7 mouse cellular contexts compared by ENCODE assay signal in genomic region chr8:122573176-122573575, GRCm38 (mm10). TPM values are rescaled to one million over a fixed set of nuclear protein-coding genes. Genes with fewer than 3 reads are reported as not detected.
A peak's percentile ranks its signal among the peaks of the same experiment; 100 is the strongest.
DNase-seq lines count a peak whose midpoint lies in the region; ATAC-seq and TF ChIP-seq lines count a peak whose summit lies in the region.
"Not testable (repeated sequence)": the region's sequence is repeated elsewhere in the genome, so short reads cannot be mapped to it uniquely, and the experiment has no call there.

No protein-coding gene starts in this region.

- dilution Hi-C loops in CH12.LX (cut with MboI; ENCODE audit: extremely low pct_ligation_motif_present, extremely low pct_unique_long_range_greater_than_20kb, low sequenced_read_pairs), result not testable (repeated sequence)

- WGBS in forebrain, embryonic 11.5 days, result 40% methylated on average over 4 of the region's 4 CpGs
- WGBS in hindbrain, postnatal 0 days, result 10% methylated on average over 4 of the region's 4 CpGs
- WGBS in limb, embryonic 12.5 days, result 52% methylated on average over 4 of the region's 4 CpGs
- 60% methylated on average over 4 of the region's 4 CpGs for WGBS in liver, postnatal 0 days (ENCODE audit: insufficient replicate concordance)
- 19% methylated on average over 4 of the region's 4 CpGs for WGBS in midbrain, postnatal 0 days

- TF ChIP-seq EP300 in CH12.LX (IDR thresholded peaks at IDR 0.05; ENCODE audit: low read length); liver, postnatal 0 days (IDR thresholded peaks at IDR 0.05; ENCODE audit: low read depth): not testable (repeated sequence)

- TF ChIP-seq RAD21 in CH12.LX (IDR thresholded peaks at IDR 0.05; ENCODE audit: low read depth, low read length), result not testable (repeated sequence)

- H3K4me3 ChIP-seq in CH12.LX (replicated peaks in 1 of 3; ENCODE audit: low read depth in 2 of 3, low read length in 2 of 3, poor library complexity in 1 of 3); forebrain, embryonic 11.5 days (ENCODE audit: low read depth, low read length); hindbrain, postnatal 0 days (ENCODE audit: low read length); limb, embryonic 12.5 days (replicated peaks); liver, postnatal 0 days (ENCODE audit: low read depth, low read length); midbrain, postnatal 0 days (ENCODE audit: low read depth, low read length): not testable (repeated sequence)

- not testable (repeated sequence) for H3K9ac ChIP-seq in CH12.LX (ENCODE audit: insufficient read depth, low read depth); forebrain, embryonic 11.5 days (ENCODE audit: low read length); hindbrain, postnatal 0 days (replicated peaks; ENCODE audit: low read length); limb, embryonic 12.5 days (replicated peaks); midbrain, postnatal 0 days (replicated peaks; ENCODE audit: low read length, poor library complexity, severe bottlenecking)
- H3K9ac ChIP-seq in liver, postnatal 0 days (replicated peaks), result 0 out of 2 replicates have a peak overlapping the region, but pooled peaks have one; percentile 4

- DNase-seq in CH12.LX (ENCODE audit: extremely low read depth); forebrain, embryonic 11.5 days (ENCODE audit: low spot score); liver, postnatal 0 days: not testable (repeated sequence)
- DNase-seq in R1 (ENCODE audit: low read depth, low spot score), result peak; percentile 61
- DNase-seq in hindbrain, postnatal 0 days (ENCODE audit: low spot score), result peak; percentile 37
- DNase-seq in midbrain, postnatal 0 days (ENCODE audit: low spot score), result peak; percentile 51

- not testable (repeated sequence) for H3K9me3 ChIP-seq in CH12.LX (replicated peaks; ENCODE audit: low read length); forebrain, embryonic 11.5 days (ENCODE audit: control insufficient read depth, low read length); hindbrain, postnatal 0 days (ENCODE audit: low read length); limb, embryonic 12.5 days; liver, postnatal 0 days (ENCODE audit: low read length); midbrain, postnatal 0 days (ENCODE audit: low read length)

- peaks cover 20 to 52% of the 10 kb centered on the region in 2 experiments for H3K4me1 ChIP-seq in CH12.LX (ENCODE audit: control insufficient read depth in 1 of 2, insufficient read depth in 2 of 2)
- peaks cover 24% of the 10 kb centered on the region; the same call in 1 of the 2 replicates for H3K4me1 ChIP-seq in forebrain, embryonic 11.5 days (replicated peaks; ENCODE audit: control insufficient read depth, insufficient read depth, low read length)
- peaks cover 24% of the 10 kb centered on the region for H3K4me1 ChIP-seq in hindbrain, postnatal 0 days (ENCODE audit: insufficient read depth, low read length)
- peaks cover 45% of the 10 kb centered on the region for H3K4me1 ChIP-seq in limb, embryonic 12.5 days (replicated peaks)
- H3K4me1 ChIP-seq in liver, postnatal 0 days (ENCODE audit: insufficient read depth), result peaks cover 31% of the 10 kb centered on the region
- H3K4me1 ChIP-seq in midbrain, postnatal 0 days (ENCODE audit: insufficient read depth, low read length), result peaks cover 22% of the 10 kb centered on the region

- H3K36me3 ChIP-seq in CH12.LX (replicated peaks in 1 of 2; ENCODE audit: control insufficient read depth in 1 of 2, insufficient read depth in 1 of 2, low read length in 1 of 2), result peaks cover 42 to 73% of the 10 kb centered on the region in 2 experiments
- H3K36me3 ChIP-seq in forebrain, embryonic 11.5 days (ENCODE audit: control insufficient read depth, insufficient read depth, low read length), result peaks cover 24% of the 10 kb centered on the region
- not testable (repeated sequence) for H3K36me3 ChIP-seq in hindbrain, postnatal 0 days (ENCODE audit: insufficient read depth, low read length); midbrain, postnatal 0 days (ENCODE audit: insufficient read depth, low read length)
- peaks cover 63% of the 10 kb centered on the region for H3K36me3 ChIP-seq in limb, embryonic 12.5 days
- H3K36me3 ChIP-seq in liver, postnatal 0 days (replicated peaks; ENCODE audit: insufficient read depth, low read length), result peaks cover 37% of the 10 kb centered on the region

- not testable (repeated sequence) for TF ChIP-seq CTCF in CH12.LX (conservative IDR thresholded peaks at IDR 0.05 in 1 of 2, IDR thresholded peaks at IDR 0.05 in 1 of 2; ENCODE audit: low read depth in 2 of 2, low read length in 2 of 2); hindbrain, postnatal 0 days (IDR thresholded peaks at IDR 0.05; ENCODE audit: low read depth); liver, postnatal 0 days (IDR thresholded peaks at IDR 0.05; ENCODE audit: low read depth); midbrain, postnatal 0 days (IDR thresholded peaks at IDR 0.05)

- H3K4me2 ChIP-seq in CH12.LX (ENCODE audit: insufficient read depth, low read depth, poor library complexity, severe bottlenecking); forebrain, embryonic 11.5 days (ENCODE audit: low read depth, low read length, severe bottlenecking); hindbrain, postnatal 0 days (ENCODE audit: low read depth, low read length); limb, embryonic 12.5 days; liver, postnatal 0 days (ENCODE audit: low read depth, low read length); midbrain, postnatal 0 days (ENCODE audit: low read depth, low read length, poor library complexity, severe bottlenecking): not testable (repeated sequence)

- H3K27ac ChIP-seq in CH12.LX (ENCODE audit: insufficient read depth, low read depth); hindbrain, postnatal 0 days; midbrain, postnatal 0 days (ENCODE audit: low read depth, low read length): not testable (repeated sequence)
- 0 out of 2 replicates have a peak overlapping the region, but pooled peaks have one; percentile 12 for H3K27ac ChIP-seq in forebrain, embryonic 11.5 days (ENCODE audit: low read depth, low read length)
- H3K27ac ChIP-seq in limb, embryonic 12.5 days, result 0 out of 2 replicates have a peak overlapping the region, but pooled peaks have one; percentile 13
- H3K27ac ChIP-seq in liver, postnatal 0 days (ENCODE audit: low read depth), result peak overlapping the region; percentile 84; the same call in 1 of the 2 replicates

- not testable (repeated sequence) for ATAC-seq in forebrain, embryonic 11.5 days (replicated peaks; ENCODE audit: low FRiP score); hindbrain, postnatal 0 days; limb, embryonic 12.5 days (ENCODE audit: insufficient number of reproducible peaks, insufficient read depth, low FRiP score, low TSS enrichment, low read depth); liver, postnatal 0 days; midbrain, postnatal 0 days (ENCODE audit: low FRiP score)

- in situ Hi-C loops in CH12.LX (cut with MboI; ENCODE audit: low pct_ligation_motif_present, low pct_unique_long_range_greater_than_20kb, low sequenced_read_pairs), result not testable (repeated sequence)

- not testable (repeated sequence) for H3K27me3 ChIP-seq in CH12.LX (replicated peaks); forebrain, embryonic 11.5 days (ENCODE audit: control insufficient read depth, insufficient read depth, low read length); hindbrain, postnatal 0 days (ENCODE audit: insufficient read depth, low read length); limb, embryonic 12.5 days; liver, postnatal 0 days (ENCODE audit: insufficient read depth, low read length); midbrain, postnatal 0 days (ENCODE audit: insufficient read depth, low read length)

- not testable (repeated sequence) for TF ChIP-seq POLR2A in CH12.LX (IDR thresholded peaks at IDR 0.05; ENCODE audit: low read depth, low read length)

- H3K79me2 ChIP-seq in CH12.LX (replicated peaks; ENCODE audit: control insufficient read depth, extremely low read depth, insufficient read depth, poor library complexity, severe bottlenecking), result peaks cover 30% of the 10 kb centered on the region

RNA-seq across cellular contexts. Expression of gene Aprt, which starts 3.5 kb away (rescaled TPM):
- total RNA-seq in CH12.LX (2012; rRNA removed) (524 and 653 TPM in 2 replicates), CH12.LX (2014; rRNA removed) (453 and 516 TPM in 2 replicates)
- 543 and 561 TPM in 2 replicates for polyA plus RNA-seq in CH12.LX (2012; ENCODE audit: insufficient read length, low read depth)
- 235 and 251 TPM in 2 replicates for polyA plus RNA-seq in forebrain, embryonic 11.5 days (2014; fragmentation: Nextera tagmentation; extraction: Ambion mirVana)
- total RNA-seq in hindbrain, postnatal 0 days (2014; rRNA removed), result 113 and 123 TPM in 2 replicates
- polyA plus RNA-seq in hindbrain, postnatal 0 days (2015; fragmentation: Nextera tagmentation; extraction: Ambion mirVana), result 183 and 189 TPM in 2 replicates
- polyA plus RNA-seq in limb, embryonic 12.5 days (2016; fragmentation: Nextera tagmentation; extraction: Ambion mirVana), result 299 and 305 TPM in 2 replicates
- polyA plus RNA-seq in liver, postnatal 0 days (2015; fragmentation: Nextera tagmentation; extraction: Ambion mirVana), result 223 and 249 TPM in 2 replicates
- 83.9 and 97.2 TPM in 2 replicates for total RNA-seq in midbrain, postnatal 0 days (2014; rRNA removed)
- 157 and 170 TPM in 2 replicates for polyA plus RNA-seq in midbrain, postnatal 0 days (2015; fragmentation: Nextera tagmentation; extraction: Ambion mirVana)

RNA-seq across cellular contexts. Expression of gene Cdt1, which starts 5.4 kb away (rescaled TPM):
- total RNA-seq in CH12.LX (2012; rRNA removed), result 50.0 and 53.7 TPM in 2 replicates
- total RNA-seq in CH12.LX (2014; rRNA removed), result 46.0 and 54.2 TPM in 2 replicates
- 57.6 and 67.3 TPM in 2 replicates for polyA plus RNA-seq in CH12.LX (2012; ENCODE audit: insufficient read length, low read depth)
- polyA plus RNA-seq in forebrain, embryonic 11.5 days (2014; fragmentation: Nextera tagmentation; extraction: Ambion mirVana), result 57.9 and 59.6 TPM in 2 replicates
- 24.9 and 26.3 TPM in 2 replicates for total RNA-seq in hindbrain, postnatal 0 days (2014; rRNA removed)
- polyA plus RNA-seq in hindbrain, postnatal 0 days (2015; fragmentation: Nextera tagmentation; extraction: Ambion mirVana), result 10.7 and 11.7 TPM in 2 replicates
- polyA plus RNA-seq in limb, embryonic 12.5 days (2016; fragmentation: Nextera tagmentation; extraction: Ambion mirVana), result 52.3 and 52.7 TPM in 2 replicates
- polyA plus RNA-seq in liver, postnatal 0 days (2015; fragmentation: Nextera tagmentation; extraction: Ambion mirVana), result 19.8 and 23.7 TPM in 2 replicates
- 9.2 and 15.6 TPM in 2 replicates for total RNA-seq in midbrain, postnatal 0 days (2014; rRNA removed)
- polyA plus RNA-seq in midbrain, postnatal 0 days (2015; fragmentation: Nextera tagmentation; extraction: Ambion mirVana), result 6.4 TPM in 2 replicates

RNA-seq across cellular contexts. Expression of gene Piezo1, which starts 22.0 kb away (rescaled TPM):
- total RNA-seq in CH12.LX (2012; rRNA removed), result 52.1 and 59.7 TPM in 2 replicates
- total RNA-seq in CH12.LX (2014; rRNA removed), result 15.1 and 21.1 TPM in 2 replicates
- 26.5 and 41.6 TPM in 2 replicates for polyA plus RNA-seq in CH12.LX (2012; ENCODE audit: insufficient read length, low read depth)
- 5.8 and 5.9 TPM in 2 replicates for polyA plus RNA-seq in forebrain, embryonic 11.5 days (2014; fragmentation: Nextera tagmentation; extraction: Ambion mirVana)
- total RNA-seq in hindbrain, postnatal 0 days (2014; rRNA removed), result 10.0 and 17.5 TPM in 2 replicates
- 1.2 and 1.3 TPM in 2 replicates for polyA plus RNA-seq in hindbrain, postnatal 0 days (2015; fragmentation: Nextera tagmentation; extraction: Ambion mirVana)
- polyA plus RNA-seq in limb, embryonic 12.5 days (2016; fragmentation: Nextera tagmentation; extraction: Ambion mirVana), result 11.9 and 13.9 TPM in 2 replicates
- 2.6 and 3.4 TPM in 2 replicates for polyA plus RNA-seq in liver, postnatal 0 days (2015; fragmentation: Nextera tagmentation; extraction: Ambion mirVana)
- 10.8 and 14.2 TPM in 2 replicates for total RNA-seq in midbrain, postnatal 0 days (2014; rRNA removed)
- polyA plus RNA-seq in midbrain, postnatal 0 days (2015; fragmentation: Nextera tagmentation; extraction: Ambion mirVana), result 1.3 and 1.8 TPM in 2 replicates

RNA-seq across cellular contexts. Expression of gene Galns, which starts 38.1 kb away (rescaled TPM):
- 19.8 and 25.6 TPM in 2 replicates for total RNA-seq in CH12.LX (2012; rRNA removed)
- 13.2 and 16.4 TPM in 2 replicates for total RNA-seq in CH12.LX (2014; rRNA removed)
- 23.5 and 25.6 TPM in 2 replicates for polyA plus RNA-seq in CH12.LX (2012; ENCODE audit: insufficient read length, low read depth)
- 4.5 and 5.8 TPM in 2 replicates for polyA plus RNA-seq in forebrain, embryonic 11.5 days (2014; fragmentation: Nextera tagmentation; extraction: Ambion mirVana)
- 12.0 and 14.2 TPM in 2 replicates for total RNA-seq in hindbrain, postnatal 0 days (2014; rRNA removed)
- 9.1 and 10.0 TPM in 2 replicates for polyA plus RNA-seq in hindbrain, postnatal 0 days (2015; fragmentation: Nextera tagmentation; extraction: Ambion mirVana)
- 5.9 and 8.4 TPM in 2 replicates for polyA plus RNA-seq in limb, embryonic 12.5 days (2016; fragmentation: Nextera tagmentation; extraction: Ambion mirVana)
- 6.8 and 6.9 TPM in 2 replicates for polyA plus RNA-seq in liver, postnatal 0 days (2015; fragmentation: Nextera tagmentation; extraction: Ambion mirVana)
- 12.1 and 14.6 TPM in 2 replicates for total RNA-seq in midbrain, postnatal 0 days (2014; rRNA removed)
- polyA plus RNA-seq in midbrain, postnatal 0 days (2015; fragmentation: Nextera tagmentation; extraction: Ambion mirVana), result 10.9 and 12.7 TPM in 2 replicates

RNA-seq across cellular contexts. Expression of gene Trappc2l, which starts 38.3 kb away (rescaled TPM):
- total RNA-seq in CH12.LX (2012; rRNA removed) (64.2 and 67.0 TPM in 2 replicates), CH12.LX (2014; rRNA removed) (10.1 and 15.7 TPM in 2 replicates)
- polyA plus RNA-seq in CH12.LX (2012; ENCODE audit: insufficient read length, low read depth), result 36.0 and 38.8 TPM in 2 replicates
- polyA plus RNA-seq in forebrain, embryonic 11.5 days (2014; fragmentation: Nextera tagmentation; extraction: Ambion mirVana), result 39.3 and 49.9 TPM in 2 replicates
- 7.6 and 11.4 TPM in 2 replicates for total RNA-seq in hindbrain, postnatal 0 days (2014; rRNA removed)
- polyA plus RNA-seq in hindbrain, postnatal 0 days (2015; fragmentation: Nextera tagmentation; extraction: Ambion mirVana), result 117 and 130 TPM in 2 replicates
- 39.0 and 48.0 TPM in 2 replicates for polyA plus RNA-seq in limb, embryonic 12.5 days (2016; fragmentation: Nextera tagmentation; extraction: Ambion mirVana)
- 29.3 and 30.7 TPM in 2 replicates for polyA plus RNA-seq in liver, postnatal 0 days (2015; fragmentation: Nextera tagmentation; extraction: Ambion mirVana)
- 14.1 and 23.2 TPM in 2 replicates for total RNA-seq in midbrain, postnatal 0 days (2014; rRNA removed)
- 135 and 138 TPM in 2 replicates for polyA plus RNA-seq in midbrain, postnatal 0 days (2015; fragmentation: Nextera tagmentation; extraction: Ambion mirVana)
